Mouse (Mus musculus) midbrain, postnatal 0 days (tissue): ENCODE measurements around the gene Gpr87. TPM values are rescaled to one million over a fixed set of nuclear protein-coding genes. Genes with fewer than 3 reads are reported as not detected.

ENCODE experiments used
- ATAC-seq: fragments of 200-750 bp; cut with Nextera tagmentation; 2 replicates; pipeline ENCODE4 v1.8.0; 2017; ENCODE audit warnings: moderate number of reproducible peaks, mild to moderate bottlenecking, moderate TSS enrichment, moderate library complexity; ENCODE audit not compliant: low FRiP score
- DNase-seq: peaks from one replicate; pipeline ENCODE4 v3.0.0-alpha.2; 2015; ENCODE audit warnings: low spot score
- H3K27ac ChIP-seq: fragments of 300-500 bp; sonication (generic); 2 replicates; pipeline ENCODE4 v1.5.1; 2014; ENCODE audit warnings: low read depth, mild to moderate bottlenecking, low read length, mixed read lengths
- H3K27me3 ChIP-seq: fragments of 300-500 bp; sonication (generic); 2 replicates; pipeline ENCODE4 v1.6.1; 2014; ENCODE audit warnings: low read length, control low read depth, mixed read lengths; ENCODE audit not compliant: insufficient read depth
- H3K36me3 ChIP-seq: fragments of 300-500 bp; sonication (generic); 2 replicates; pipeline ENCODE4 v1.6.1; 2014; ENCODE audit warnings: low read length, control low read depth, mixed read lengths; ENCODE audit not compliant: insufficient read depth
- H3K4me1 ChIP-seq: fragments of 300-500 bp; sonication (generic); 2 replicates; pipeline ENCODE4 v1.6.1; 2014; ENCODE audit warnings: mild to moderate bottlenecking, control low read depth, antibody characterized with exemption, low read length, mixed read lengths; ENCODE audit not compliant: insufficient read depth
- H3K4me2 ChIP-seq: fragments of 300-500 bp; sonication (generic); 2 replicates; pipeline ENCODE4 v1.6.1; 2014; ENCODE audit warnings: low read depth, mild to moderate bottlenecking, low read length, mixed read lengths; ENCODE audit not compliant: poor library complexity, severe bottlenecking
- H3K4me3 ChIP-seq: fragments of 300-500 bp; sonication (generic); 2 replicates; pipeline ENCODE4 v1.5.1; 2014; ENCODE audit warnings: low read depth, mild to moderate bottlenecking, low read length, moderate library complexity
- H3K9ac ChIP-seq: fragments of 300-500 bp; sonication (generic); replicated peaks from 2 replicates; pipeline ENCODE4 v1.6.1; 2014; ENCODE audit warnings: mild to moderate bottlenecking, low read length, moderate library complexity, mixed read lengths; ENCODE audit not compliant: poor library complexity, severe bottlenecking
- H3K9me3 ChIP-seq: fragments of 300-500 bp; sonication (generic); 2 replicates; pipeline ENCODE4 v1.6.1; 2016; ENCODE audit warnings: low read length, control low read depth
- CTCF ChIP-seq: IDR thresholded peaks from 2 replicates; pipeline ENCODE4 v1.5.1; 2016; ENCODE audit warnings: antibody characterized with exemption, mild to moderate bottlenecking
- WGBS: fragments of 180-500 bp; shearing (Covaris S2); extraction: QIAGEN DNeasy Blood & Tissue Kit; methylation state at CpG from one replicate; pipeline ENCODE4 v1.1.7; 2014; 5-methylcytosine and 5-hydroxymethylcytosine counted together
- polyA plus RNA-seq: library from polyadenylated mRNA; unstranded; fragments of >200 nt; fragmentation: Nextera tagmentation; extraction: Ambion mirVana; gene quantifications from 2 replicates; pipeline ENCODE4 v1.2.1, GENCODE M21; 2015
- total RNA-seq: library from RNA; depleted of rRNA; stranded (reverse); fragments of >200 nt; gene quantifications from 2 replicates; pipeline ENCODE4 v1.2.3, GENCODE M21; 2014

The Gpr87 gene
- total and polyA plus RNA-seq, 2 experiments from 2014 or later: 1.5 TPM; not detected in 1

DNA sequence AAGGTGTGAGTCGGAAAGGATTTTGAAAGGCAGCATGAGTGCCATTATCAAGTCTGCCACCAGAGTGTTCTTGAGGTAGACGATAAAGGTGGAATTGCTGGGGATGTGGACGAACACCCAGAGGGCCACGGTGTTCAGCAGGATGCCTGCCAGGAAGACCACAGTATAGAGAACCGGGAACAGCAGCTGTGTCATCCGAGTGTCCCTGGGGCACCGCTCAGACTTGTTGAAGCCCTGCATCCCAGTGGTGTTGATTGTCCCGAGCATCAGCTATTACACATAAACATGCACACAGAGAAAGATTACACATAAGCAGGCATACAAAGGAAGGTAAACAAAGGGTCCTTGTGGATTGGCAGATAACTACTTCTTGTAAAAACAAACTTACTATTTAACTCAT, 15.2 kb upstream of the Gpr87 start:
- H3K4me2 ChIP-seq: no peak overlapping the region
- H3K4me1 ChIP-seq: no peaks in the 10 kb centered on the region
- no peaks in the 10 kb centered on the region for H3K36me3 ChIP-seq
- no peak overlapping the region for H3K9ac ChIP-seq
- no peak overlapping the region for H3K27ac ChIP-seq
- DNase-seq (no peak), ATAC-seq (no peak)
- no peaks in the 10 kb centered on the region for H3K27me3 ChIP-seq
- H3K9me3 ChIP-seq: no peaks in the 10 kb centered on the region
- no peak overlapping the region for H3K4me3 ChIP-seq
- 77% methylated on average over 8 of the region's 8 CpGs for WGBS
- TF ChIP-seq CTCF: no peak

DNA sequence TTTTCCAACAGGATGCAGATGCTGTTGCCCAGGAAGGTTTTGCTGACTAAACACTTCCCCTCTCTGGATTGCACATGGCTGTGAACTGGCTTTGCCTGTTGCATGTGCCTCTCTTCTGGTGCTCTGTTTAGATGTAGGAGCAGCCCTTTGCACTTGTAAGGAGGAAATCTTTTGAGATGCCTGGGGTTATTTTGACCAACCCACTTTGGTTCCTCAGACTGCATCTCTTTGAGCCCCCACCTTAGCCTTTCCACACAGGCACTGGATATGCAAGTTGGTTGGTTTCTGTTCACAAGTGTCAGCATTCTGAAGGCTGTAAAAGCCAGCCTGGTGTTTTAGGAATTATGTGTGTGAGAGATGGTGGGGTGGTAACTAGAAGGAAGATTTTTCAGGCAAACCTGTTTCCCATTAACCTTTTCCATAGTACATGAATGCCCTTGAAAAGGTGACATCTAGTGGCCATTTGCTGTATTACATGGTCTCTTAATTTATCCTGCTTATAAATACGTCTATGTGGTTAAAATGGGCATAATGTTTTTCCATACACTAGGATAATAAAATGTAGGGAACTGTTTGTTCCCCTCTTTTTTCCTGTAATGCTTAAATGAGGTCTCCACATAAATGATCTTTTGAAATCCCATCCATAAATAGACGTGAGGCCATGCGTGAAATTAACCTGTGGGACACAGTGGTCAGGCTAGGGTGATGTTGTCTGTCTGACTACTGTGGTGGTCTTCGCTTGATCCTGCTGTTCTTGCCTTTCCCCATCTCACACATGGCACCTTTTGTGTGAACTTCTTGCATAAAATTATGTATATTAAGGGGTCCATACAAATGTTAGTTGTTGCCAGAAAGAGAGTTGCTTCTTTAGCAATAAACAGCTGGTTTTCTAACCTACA, 14.0 kb upstream of the Gpr87 start:
- Histone ChIP-seq H3K4me2 (no peak overlapping the region), H3K27me3 (no peaks in the 10 kb centered on the region), H3K27ac (no peak overlapping the region), H3K4me1 (no peaks in the 10 kb centered on the region), H3K4me3 (no peak overlapping the region), H3K9ac (no peak overlapping the region), H3K36me3 (no peaks in the 10 kb centered on the region), H3K9me3 (no peaks in the 10 kb centered on the region)
- DNase-seq: peak; percentile 88
- ATAC-seq: peak; percentile 62; the same call in 1 of the 2 replicates
- 65% methylated on average over 4 of the region's 4 CpGs for WGBS
- TF ChIP-seq CTCF: peak; percentile 92

DNA sequence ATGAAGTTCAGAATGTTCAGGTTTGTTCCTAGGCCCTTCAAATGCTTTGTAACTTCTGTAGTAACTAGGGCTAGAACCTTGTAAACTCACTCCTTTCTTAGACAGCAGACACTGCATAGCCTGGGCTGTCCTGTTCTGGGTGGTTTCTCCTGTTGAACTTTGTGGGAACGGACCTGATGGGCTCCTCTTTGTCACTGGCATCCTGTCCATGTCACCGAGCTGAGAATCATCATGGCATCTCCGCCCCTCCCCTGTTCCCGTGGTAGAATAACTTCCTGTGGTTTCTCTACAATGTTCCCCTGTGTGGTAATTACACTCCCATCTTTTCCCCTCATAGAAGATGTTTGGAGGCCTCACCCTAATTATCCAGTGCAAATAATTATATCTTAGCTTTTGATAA, 11.0 kb upstream of the Gpr87 start:
- H3K36me3 ChIP-seq: no peaks in the 10 kb centered on the region
- DNase-seq: no peak
- no peak overlapping the region for H3K9ac ChIP-seq
- H3K27ac ChIP-seq: no peak overlapping the region
- no peaks in the 10 kb centered on the region for H3K9me3 ChIP-seq
- H3K4me1 ChIP-seq: no peaks in the 10 kb centered on the region
- 85% methylated on average over 4 of the region's 4 CpGs for WGBS
- ATAC-seq: no peak
- no peak overlapping the region for H3K4me2 ChIP-seq
- no peak for TF ChIP-seq CTCF
- no peaks in the 10 kb centered on the region for H3K27me3 ChIP-seq
- H3K4me3 ChIP-seq: no peak overlapping the region

DNA sequence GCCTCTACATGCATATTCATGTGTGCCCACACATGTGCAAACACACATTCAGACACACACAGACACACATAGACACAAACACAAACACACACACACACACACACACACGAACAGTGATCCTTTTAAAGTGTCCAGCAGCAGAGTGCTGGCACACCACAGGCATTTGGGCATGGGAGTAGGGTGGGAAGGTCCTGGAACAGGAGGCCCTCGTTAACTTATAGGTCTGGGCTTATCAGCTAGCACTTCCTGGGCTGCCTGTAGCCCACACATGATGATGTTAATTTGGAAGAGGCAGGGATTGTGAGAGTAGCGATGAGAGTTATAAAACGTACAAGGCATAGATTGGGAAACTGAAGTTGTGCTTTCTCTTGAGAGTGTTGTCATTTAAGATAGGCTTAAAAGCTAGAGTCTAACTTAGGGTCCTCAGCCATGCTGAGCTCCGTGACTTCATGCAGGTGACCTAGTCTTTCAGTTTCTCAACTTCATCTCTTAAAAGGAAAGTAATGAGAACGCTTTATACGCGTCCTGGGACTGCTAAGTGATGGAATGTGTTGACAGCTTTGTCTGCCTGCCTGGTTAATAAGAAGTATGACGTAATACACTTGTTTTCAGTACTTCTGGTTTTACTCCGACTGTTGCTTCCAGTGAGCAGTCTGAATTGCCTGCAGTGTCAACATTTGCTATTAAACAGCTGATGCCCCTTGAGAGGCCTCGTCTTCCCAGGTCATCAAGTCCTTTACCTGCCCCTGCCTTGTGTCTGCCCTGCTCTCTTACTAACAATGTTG, 10.0 kb upstream of the Gpr87 start:
- TF ChIP-seq CTCF: no peak
- no peak overlapping the region for H3K9ac ChIP-seq
- no peaks in the 10 kb centered on the region for H3K9me3 ChIP-seq
- H3K27me3 ChIP-seq: no peaks in the 10 kb centered on the region
- no peaks in the 10 kb centered on the region for H3K4me1 ChIP-seq
- no peak for DNase-seq
- H3K27ac ChIP-seq: no peak overlapping the region
- WGBS: 92% methylated on average over 11 of the region's 11 CpGs
- no peak overlapping the region for H3K4me3 ChIP-seq
- no peak overlapping the region for H3K4me2 ChIP-seq
- no peak for ATAC-seq
- no peaks in the 10 kb centered on the region for H3K36me3 ChIP-seq

DNA sequence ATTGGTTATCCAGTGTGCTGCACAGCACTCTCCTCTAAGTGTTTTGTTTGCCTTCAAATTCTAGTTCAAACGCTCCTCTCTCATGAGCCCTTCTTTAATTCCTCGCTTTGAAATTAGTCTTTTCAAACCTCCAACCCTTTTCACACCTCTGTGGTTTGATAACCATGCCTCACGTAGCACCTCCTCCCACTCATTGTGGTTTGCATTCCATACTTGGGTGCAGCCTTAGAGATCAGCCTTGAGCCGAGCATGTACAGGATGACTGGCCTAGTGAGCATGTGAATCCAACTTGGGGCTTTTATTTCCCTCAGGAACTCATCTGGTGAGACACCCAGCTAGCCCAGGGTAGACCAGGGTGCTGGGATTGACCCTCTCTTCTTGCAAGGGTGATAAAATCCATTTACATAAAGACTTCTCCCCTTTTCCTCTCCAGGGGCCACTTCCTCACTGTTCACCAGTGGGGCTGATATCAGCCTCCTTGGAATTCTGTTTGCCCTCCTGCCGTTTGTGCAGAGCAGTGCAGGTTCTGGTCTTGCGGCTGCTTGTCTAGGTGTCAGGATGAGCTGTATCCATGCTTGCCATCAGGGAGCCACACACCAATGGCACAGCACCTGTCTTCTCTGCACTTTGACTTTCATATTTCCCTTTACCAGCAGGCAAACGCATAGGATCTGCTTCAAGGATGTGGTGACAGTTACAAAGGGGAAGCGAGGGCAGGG, 9.1 kb upstream of the Gpr87 start:
- H3K27ac ChIP-seq: no peak overlapping the region
- H3K4me2 ChIP-seq: no peak overlapping the region
- DNase-seq (no peak), ATAC-seq (no peak)
- WGBS: 85% methylated on average over 8 of the region's 8 CpGs
- H3K27me3 ChIP-seq: no peaks in the 10 kb centered on the region
- H3K4me3 ChIP-seq: no peak overlapping the region
- TF ChIP-seq CTCF: no peak
- no peak overlapping the region for H3K9ac ChIP-seq
- H3K36me3 ChIP-seq: no peaks in the 10 kb centered on the region
- no peaks in the 10 kb centered on the region for H3K4me1 ChIP-seq
- H3K9me3 ChIP-seq: no peaks in the 10 kb centered on the region
